Mouse (Mus musculus): ENCODE results near the gene Sidt2.

Gene Sidt2

DNA sequence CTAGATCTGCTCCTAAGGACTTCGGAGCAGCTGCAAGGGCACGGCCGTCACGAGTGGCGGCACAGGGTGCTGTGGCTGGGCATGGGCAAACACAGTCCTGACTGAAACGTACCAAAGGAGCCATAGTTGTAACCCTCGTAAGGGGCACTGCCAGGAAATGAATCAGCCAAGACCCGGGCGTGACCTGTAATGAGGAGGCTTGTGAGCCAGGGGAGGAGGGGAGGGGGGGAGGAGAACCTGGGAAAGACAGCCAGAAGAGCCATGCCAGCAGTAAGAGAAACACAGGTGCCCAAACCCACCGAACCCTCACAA is 8.2 kb downstream of the Sidt2 start:
- DNase-seq (ENCODE audit: low spot score in 2 of 2), result no peak

GRCm38 (mm10) chr9:45946182-45946871 is 8.7 kb downstream of the Sidt2 start:
- no peak for DNase-seq (ENCODE audit: low spot score in 2 of 2)

GRCm38 (mm10) chr9:45945721-45946120 is 9.3 kb downstream of the Sidt2 start:
- no peak for DNase-seq (ENCODE audit: low spot score in 2 of 2)

DNA sequence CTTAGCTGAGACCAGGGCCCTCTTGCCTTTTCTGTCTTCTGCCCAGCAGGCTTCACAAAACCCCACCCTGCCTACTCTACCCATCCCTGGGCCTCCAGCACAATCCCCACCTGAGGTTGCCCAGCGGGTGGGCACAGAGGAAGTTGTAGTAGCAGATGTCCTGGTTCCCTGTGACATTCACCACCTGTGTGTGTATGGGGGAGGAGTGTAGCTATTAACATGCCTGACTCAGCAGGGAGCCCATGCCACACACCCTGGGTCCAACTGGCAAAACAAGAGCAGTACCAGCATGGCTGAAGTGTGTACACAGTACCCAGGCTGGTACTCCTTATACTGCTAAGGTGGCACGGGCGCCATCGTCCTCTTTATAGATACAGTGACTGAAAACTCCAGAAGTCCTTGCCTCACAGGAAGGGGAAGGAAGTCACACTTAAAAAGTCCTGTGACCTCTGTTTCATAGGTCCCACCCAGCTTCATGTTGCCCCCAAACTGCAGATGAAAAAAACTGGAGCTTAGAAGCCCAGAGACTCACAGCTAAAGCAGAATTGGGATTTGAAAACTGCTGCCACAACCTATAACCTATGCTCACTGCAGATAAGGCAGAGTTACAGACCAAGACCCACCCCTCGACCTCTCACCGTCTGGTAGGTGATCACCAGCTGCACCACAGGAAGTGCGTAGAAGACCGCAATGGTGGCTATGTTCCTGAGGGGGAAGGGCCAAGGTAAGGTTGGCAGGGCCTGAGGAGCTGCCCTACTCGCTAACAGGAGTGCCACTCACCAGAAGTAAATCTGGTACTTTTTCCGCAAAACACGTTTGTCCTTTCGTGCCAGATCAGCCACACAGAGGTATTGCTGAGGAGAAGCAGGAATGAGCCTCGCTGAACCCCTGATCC is 10.3 kb downstream of the Sidt2 start:
- DNase-seq (ENCODE audit: low spot score in 2 of 2), result no peak

- no peak for DNase-seq (ENCODE audit: low spot score in 2 of 2)
Observed at GRCm38 (mm10) chr9:45943628-45944505, 11.2 kb downstream of the Sidt2 start.

DNA sequence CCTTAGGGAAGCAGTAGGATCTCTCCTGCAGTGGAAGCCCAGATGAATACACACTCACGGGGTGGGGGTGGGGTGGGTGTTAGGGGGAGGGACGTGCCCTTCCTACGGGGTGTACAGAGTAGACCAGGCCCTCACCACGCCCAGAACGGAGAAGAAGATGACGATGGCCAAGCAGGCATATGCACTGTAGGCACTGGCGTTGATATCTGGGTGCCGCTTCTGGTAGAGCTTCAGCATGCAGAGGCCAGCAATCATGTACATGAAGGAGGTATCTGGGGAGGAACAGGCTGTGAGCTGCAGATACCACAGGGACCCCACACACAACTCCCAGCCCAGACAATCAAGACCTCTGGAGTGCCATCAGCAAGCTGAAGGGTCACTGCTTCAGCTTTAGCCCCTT is 12.1 kb downstream of the Sidt2 start:
- DNase-seq (ENCODE audit: low spot score in 2 of 2), result no peak

- no peak for DNase-seq (ENCODE audit: low spot score in 2 of 2)
Observed at GRCm38 (mm10) chr9:45942464-45942863, 12.6 kb downstream of the Sidt2 start.

DNA sequence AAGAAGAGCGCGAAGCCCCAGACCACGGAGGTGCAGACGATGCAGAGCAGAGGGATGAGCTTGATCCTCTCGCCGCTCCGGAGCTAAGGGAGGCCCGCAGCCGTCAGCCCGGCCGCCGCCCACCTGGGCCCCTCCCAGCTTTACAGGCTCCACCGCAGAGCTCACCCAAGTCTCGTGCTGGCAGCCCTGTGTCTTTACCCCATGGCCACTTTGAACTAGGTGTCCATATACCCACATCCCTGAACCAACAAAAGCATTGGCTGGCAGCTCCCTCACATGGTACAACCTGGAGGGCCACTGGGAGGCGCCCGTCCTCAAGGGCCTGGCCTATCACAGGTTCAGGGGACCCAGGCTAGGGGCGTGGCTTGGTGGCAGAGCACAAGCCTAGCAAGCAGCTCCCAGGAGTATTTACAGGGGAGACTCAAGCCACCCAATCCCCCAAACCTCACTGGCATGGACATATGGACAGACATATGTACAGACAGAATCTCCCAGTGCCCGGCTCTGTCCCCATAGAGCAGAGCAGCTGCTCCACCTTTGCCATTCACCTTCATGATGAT is 13.6 kb downstream of the Sidt2 start:
- DNase-seq (ENCODE audit: low spot score in 2 of 2), result no peak

DNA sequence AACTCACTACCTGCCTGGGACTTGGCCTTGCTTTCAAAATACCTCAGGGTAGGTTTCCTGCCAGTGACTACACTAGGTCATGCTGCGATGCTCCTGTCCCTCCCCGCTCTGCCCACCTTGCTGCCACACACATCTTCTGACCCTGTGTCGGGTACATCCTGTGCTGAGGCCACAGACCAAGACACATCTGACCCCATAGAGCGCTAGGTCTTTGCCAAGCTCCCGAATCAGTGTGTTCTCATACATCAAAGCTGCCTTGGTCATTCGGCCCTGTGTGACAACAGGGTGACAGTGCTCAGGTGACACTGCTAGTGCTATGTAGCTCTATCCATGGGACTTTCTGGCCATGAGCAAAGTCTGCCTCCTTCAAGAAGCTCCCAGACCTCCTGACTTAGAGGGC is 15.3 kb downstream of the Sidt2 start:
- no peak for DNase-seq (ENCODE audit: low spot score in 2 of 2)

DNA sequence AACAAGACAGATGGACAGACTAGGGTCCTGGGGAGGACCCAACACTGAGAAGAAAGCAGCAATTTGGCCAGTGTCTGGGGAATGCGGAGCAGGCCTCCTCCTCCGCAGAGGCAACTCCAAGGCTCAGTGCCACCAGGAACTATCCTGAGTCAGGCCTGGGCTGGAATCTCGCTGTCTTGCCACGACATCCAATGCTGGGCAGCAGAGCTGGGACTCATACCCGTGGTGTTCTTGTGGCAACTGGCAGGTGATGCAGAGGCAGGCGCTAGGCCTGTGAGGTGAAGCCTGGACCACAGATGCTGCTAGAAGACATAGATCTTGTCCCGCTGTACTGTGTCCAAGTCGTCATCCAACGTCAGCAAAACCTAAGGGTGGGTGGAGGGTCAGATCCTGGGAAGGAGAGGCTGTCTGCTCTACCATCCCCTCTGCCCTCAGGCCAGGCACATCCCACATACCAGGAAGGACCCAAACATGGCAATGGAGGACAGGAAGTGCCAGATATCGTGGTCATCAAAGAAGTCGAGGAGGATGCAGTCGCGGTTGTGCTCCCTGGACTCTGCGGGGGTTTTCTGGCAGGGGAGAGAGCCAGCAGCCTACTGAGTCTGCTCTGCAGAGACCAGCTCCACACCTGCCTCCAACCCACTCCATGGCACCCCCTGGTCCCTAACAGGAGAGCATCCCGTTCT is 16.0 kb downstream of the Sidt2 start:
- DNase-seq (ENCODE audit: low spot score in 2 of 2), result no peak

- no peak for DNase-seq (ENCODE audit: low spot score in 2 of 2)
Observed at GRCm38 (mm10) chr9:45938088-45938487, 17.0 kb downstream of the Sidt2 start.

DNA sequence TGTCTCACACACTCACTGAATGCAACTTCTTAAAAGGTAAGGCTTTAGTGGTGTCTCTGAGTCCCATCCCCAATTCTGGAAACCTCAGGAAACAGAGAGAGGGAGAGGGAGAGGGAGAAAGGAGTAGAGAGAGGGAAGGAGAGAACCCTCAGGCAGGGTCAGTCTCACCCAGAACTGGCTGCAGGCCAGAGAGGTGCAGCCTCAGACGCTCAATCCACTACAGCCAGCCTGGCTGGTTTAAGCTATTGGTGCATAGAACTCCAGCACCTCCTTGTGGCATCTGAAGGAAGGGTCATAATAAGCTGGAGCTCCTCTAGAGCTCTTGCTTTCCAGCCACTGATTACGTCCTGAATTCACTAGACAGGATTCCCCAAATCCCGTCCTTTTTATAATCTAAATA is 18.2 kb downstream of the Sidt2 start:
- peak in 1 of 2 experiments; percentile 58 for DNase-seq (ENCODE audit: low spot score in 2 of 2)

DNA sequence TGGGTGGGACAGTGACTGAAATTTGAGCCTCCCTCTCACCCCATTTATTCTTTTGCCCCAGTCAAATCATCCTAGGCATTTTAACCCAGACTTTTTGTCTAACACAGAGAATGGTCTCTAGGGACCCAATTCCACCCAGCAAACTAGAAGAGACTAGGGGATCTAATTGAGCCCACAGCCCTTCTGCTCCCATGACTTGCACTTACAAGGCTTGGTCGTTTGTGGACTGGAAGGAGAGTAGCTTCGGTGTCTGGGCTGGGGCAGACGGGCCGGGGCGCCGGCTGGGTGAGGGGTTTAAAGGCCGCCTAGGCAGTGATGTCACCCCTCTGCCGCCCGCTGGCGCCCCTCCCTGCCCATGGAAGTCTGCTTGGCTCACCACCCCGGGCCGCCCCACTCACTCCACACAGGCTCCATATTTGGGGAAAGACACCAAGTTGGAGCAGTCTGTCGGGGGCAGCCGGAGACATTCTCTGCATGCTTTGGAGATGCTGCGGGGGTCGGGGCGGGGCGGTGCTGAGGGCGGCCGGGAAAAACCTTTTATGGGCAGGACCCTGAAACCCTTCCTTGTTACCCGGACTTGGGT is 19.3 kb downstream of the Sidt2 start, which contains the start of gene Tagln:
Tagln (minus strand) TSS at position 431 of the 583 bp plus-strand sequence.
- no peak for DNase-seq (ENCODE audit: low spot score in 2 of 2)

DNA sequence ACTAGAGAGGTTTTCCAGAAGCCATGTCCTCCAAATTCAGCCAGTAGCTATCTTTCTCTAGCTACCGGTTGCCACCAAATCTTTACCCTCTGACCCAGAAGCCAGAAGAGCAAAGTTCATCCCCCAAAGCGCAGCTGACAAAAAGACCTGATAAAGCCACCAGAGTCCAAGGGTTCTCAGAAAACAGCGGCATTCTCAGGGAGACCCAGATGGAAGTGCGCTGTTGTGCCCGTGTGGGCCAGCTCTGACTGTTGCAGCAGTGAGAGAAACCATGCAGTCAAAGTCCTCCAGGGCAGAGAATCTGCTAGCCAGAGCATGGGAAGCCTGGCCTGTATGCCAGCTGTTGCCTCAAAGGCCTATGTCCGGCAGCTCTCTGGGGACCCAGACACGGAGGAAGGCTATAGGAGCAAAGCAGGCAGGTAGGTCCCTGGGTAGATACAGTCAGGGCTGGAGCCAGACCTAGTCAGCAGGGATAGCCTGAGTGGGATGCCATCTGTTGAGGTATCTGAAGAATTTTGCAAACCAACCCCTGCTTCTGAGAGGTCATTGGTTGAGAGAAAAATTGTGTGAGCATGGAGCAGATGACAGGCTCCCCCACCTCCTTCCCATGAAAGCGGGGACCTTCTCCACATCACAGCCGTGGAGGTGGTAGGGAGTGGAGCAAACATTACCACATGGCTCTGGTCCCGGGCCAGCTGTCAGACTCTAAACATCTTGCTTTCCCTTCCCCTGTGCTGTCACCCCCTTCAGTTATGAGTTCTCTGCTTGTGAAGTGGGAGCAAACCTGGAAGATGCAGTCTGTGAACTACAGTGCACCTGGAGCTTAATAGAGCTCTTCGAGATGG is 22.3 kb downstream of the Sidt2 start:
- DNase-seq (ENCODE audit: low spot score in 2 of 2), result no peak

DNA sequence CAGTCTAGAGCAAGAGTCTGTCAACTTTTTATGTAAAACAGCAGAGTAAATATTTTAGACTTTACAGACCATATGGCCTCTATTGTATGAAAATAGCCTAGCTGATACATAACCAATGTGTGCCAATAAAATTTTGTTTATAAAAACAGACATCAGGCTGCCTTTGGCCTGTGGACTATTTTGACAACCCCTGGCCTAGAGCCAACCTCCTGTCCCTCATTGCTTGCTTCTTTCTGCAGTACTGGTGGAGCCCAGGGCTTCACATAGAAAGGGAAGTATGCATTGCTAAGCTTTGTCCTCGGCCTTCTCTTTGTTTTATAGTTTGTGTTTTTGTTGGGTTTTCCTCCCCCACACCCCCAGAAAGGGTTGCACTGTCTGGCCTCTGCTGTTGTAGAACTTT is 23.1 kb downstream of the Sidt2 start:
- no peak for DNase-seq (ENCODE audit: low spot score in 2 of 2)

- no peak for DNase-seq (ENCODE audit: low spot score in 2 of 2)
Observed at GRCm38 (mm10) chr9:45929285-45929684, 25.8 kb downstream of the Sidt2 start.

GRCm38 (mm10) chr9:45919895-45920294 is 35.2 kb downstream of the Sidt2 start:
- no peak for DNase-seq (ENCODE audit: low spot score in 2 of 2)

DNA sequence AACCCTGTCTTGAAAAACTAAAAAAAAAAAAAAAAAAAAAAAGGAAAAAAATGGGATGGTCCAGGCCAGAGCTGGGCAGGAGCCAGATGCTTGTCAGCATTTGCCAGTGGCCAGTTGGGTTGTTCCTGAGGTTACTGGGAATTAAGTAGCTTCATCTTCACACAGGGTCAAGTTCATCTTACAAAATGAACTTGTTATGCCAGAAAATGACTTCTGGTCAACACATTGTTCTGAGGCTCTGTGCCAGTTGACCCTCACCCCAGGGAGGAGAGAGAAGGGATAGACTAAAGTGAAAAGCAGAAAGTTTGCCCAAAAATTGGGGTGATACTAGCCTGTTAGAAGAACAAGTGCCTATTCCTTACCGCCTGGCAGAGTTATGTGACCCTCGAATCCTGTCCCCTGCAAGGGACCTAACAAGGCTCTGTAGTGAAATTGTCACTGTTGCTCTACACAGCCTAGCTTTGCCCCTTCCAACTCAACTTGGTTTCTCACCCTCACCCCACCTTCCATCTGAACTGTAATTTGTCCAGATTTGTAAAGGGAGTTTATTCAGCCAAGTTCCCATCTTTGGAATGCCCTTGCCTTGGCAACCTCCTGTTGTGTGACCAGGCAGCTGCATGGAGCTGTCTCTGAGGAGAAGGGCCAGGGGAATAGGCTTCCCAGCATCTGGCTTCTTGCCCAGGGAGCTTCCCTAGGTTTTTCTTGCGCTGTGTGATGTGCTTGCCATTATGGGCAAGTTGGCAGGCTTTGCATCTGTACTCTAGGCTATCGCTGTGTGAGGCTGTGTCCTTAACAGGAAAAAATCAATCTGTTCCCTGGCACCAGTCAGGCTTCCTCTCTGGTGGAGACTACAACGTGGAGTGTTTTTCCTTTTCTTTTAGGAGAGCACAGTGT is 37.8 kb downstream of the Sidt2 start:
- DNase-seq (ENCODE audit: low spot score in 2 of 2), result peak; percentile 72 to 73

- DNase-seq (ENCODE audit: low spot score in 2 of 2), result no peak
Observed at GRCm38 (mm10) chr9:45915659-45916058, 39.4 kb downstream of the Sidt2 start.
